Mouse (Mus musculus): ENCODE measurements at regions not wholly inside any gene's neighbourhood (a gene's known extent, or its start where the extent isn't known, plus 50 kb on each side); places are given as distances from the start of the nearest gene placed in this dataset.

GRCm38 (mm10) chr5:97636357-97636756 lies 179.5 kb upstream of the Gk2 start:
- Histone ChIP-seq H3K4me2 (ENCODE audit: low read depth, low read length) (no peak overlapping the region), H3K36me3 (ENCODE audit: control insufficient read depth, insufficient read depth, low read length) (no peaks in the 10 kb centered on the region), H3K4me1 (ENCODE audit: control insufficient read depth, insufficient read depth, low read length) (no peaks in the 10 kb centered on the region), H3K9ac (ENCODE audit: low read length) (no peak overlapping the region), H3K27me3 (ENCODE audit: control insufficient read depth, insufficient read depth, low read length) (no peaks in the 10 kb centered on the region), H3K27ac (ENCODE audit: low read length) (no peak overlapping the region), H3K4me3 (replicated peaks; ENCODE audit: low read length) (no peak overlapping the region), H3K9me3 (replicated peaks; ENCODE audit: control insufficient read depth, low read length) (no peaks in the 10 kb centered on the region)
- 66% methylated on average over 7 of the region's 7 CpGs for WGBS
- ATAC-seq (ENCODE audit: insufficient read depth, low FRiP score): no peak

- H3K36me3 ChIP-seq (ENCODE audit: control insufficient read depth, insufficient read depth, low read length): no peaks in the 10 kb centered on the region
- H3K9ac ChIP-seq (ENCODE audit: low read length): no peak overlapping the region
- H3K4me2 ChIP-seq (ENCODE audit: low read depth, low read length): no peak overlapping the region
- no peaks in the 10 kb centered on the region for H3K9me3 ChIP-seq (replicated peaks; ENCODE audit: control insufficient read depth, low read length)
- 82% methylated on average over 6 of the region's 6 CpGs for WGBS
- H3K4me3 ChIP-seq (replicated peaks; ENCODE audit: low read length): no peak overlapping the region
- ATAC-seq (ENCODE audit: insufficient read depth, low FRiP score): no peak
- no peaks in the 10 kb centered on the region for H3K27me3 ChIP-seq (ENCODE audit: control insufficient read depth, insufficient read depth, low read length)
- H3K4me1 ChIP-seq (ENCODE audit: control insufficient read depth, insufficient read depth, low read length): no peaks in the 10 kb centered on the region
- no peak overlapping the region for H3K27ac ChIP-seq (ENCODE audit: low read length)
Measured at GRCm38 (mm10) chr5:97633766-97634165, 176.9 kb upstream of the Gk2 start.

GRCm38 (mm10) chr5:97632791-97633190 lies 176.0 kb upstream of the Gk2 start:
- Histone ChIP-seq H3K4me2 (ENCODE audit: low read depth, low read length) (no peak overlapping the region), H3K4me3 (replicated peaks; ENCODE audit: low read length) (no peak overlapping the region), H3K4me1 (ENCODE audit: control insufficient read depth, insufficient read depth, low read length) (no peaks in the 10 kb centered on the region), H3K36me3 (ENCODE audit: control insufficient read depth, insufficient read depth, low read length) (no peaks in the 10 kb centered on the region), H3K9ac (ENCODE audit: low read length) (no peak overlapping the region), H3K27me3 (ENCODE audit: control insufficient read depth, insufficient read depth, low read length) (no peaks in the 10 kb centered on the region), H3K9me3 (replicated peaks; ENCODE audit: control insufficient read depth, low read length) (no peaks in the 10 kb centered on the region), H3K27ac (ENCODE audit: low read length) (no peak overlapping the region)
- no peak for ATAC-seq (ENCODE audit: insufficient read depth, low FRiP score)
- WGBS: 81% methylated on average over 7 of the region's 7 CpGs

GRCm38 (mm10) chr5:97625200-97625599 lies 168.4 kb upstream of the Gk2 start:
- 86% methylated on average over 3 of the region's 3 CpGs for WGBS
- no peak for ATAC-seq (ENCODE audit: insufficient read depth, low FRiP score)
- Histone ChIP-seq H3K9ac (ENCODE audit: low read length) (no peak overlapping the region), H3K27ac (ENCODE audit: low read length) (no peak overlapping the region), H3K4me1 (ENCODE audit: control insufficient read depth, insufficient read depth, low read length) (no peaks in the 10 kb centered on the region), H3K36me3 (ENCODE audit: control insufficient read depth, insufficient read depth, low read length) (no peaks in the 10 kb centered on the region), H3K4me2 (ENCODE audit: low read depth, low read length) (no peak overlapping the region), H3K4me3 (replicated peaks; ENCODE audit: low read length) (no peak overlapping the region), H3K9me3 (replicated peaks; ENCODE audit: control insufficient read depth, low read length) (no peaks in the 10 kb centered on the region), H3K27me3 (ENCODE audit: control insufficient read depth, insufficient read depth, low read length) (no peaks in the 10 kb centered on the region)

- Histone ChIP-seq H3K27ac (ENCODE audit: low read length) (no peak overlapping the region), H3K9ac (ENCODE audit: low read length) (no peak overlapping the region), H3K9me3 (replicated peaks; ENCODE audit: control insufficient read depth, low read length) (no peaks in the 10 kb centered on the region), H3K4me3 (replicated peaks; ENCODE audit: low read length) (no peak overlapping the region), H3K27me3 (ENCODE audit: control insufficient read depth, insufficient read depth, low read length) (no peaks in the 10 kb centered on the region), H3K4me1 (ENCODE audit: control insufficient read depth, insufficient read depth, low read length) (no peaks in the 10 kb centered on the region), H3K4me2 (ENCODE audit: low read depth, low read length) (no peak overlapping the region), H3K36me3 (ENCODE audit: control insufficient read depth, insufficient read depth, low read length) (no peaks in the 10 kb centered on the region)
- ATAC-seq (ENCODE audit: insufficient read depth, low FRiP score): no peak
- WGBS: 72% methylated on average over 2 of the region's 2 CpGs
Measured at GRCm38 (mm10) chr5:97619890-97620289, 163.1 kb upstream of the Gk2 start.

- no peak for ATAC-seq (ENCODE audit: insufficient read depth, low FRiP score)
- H3K27me3 ChIP-seq (ENCODE audit: control insufficient read depth, insufficient read depth, low read length): no peaks in the 10 kb centered on the region
- no peak overlapping the region for H3K4me2 ChIP-seq (ENCODE audit: low read depth, low read length)
- H3K4me3 ChIP-seq (replicated peaks; ENCODE audit: low read length): no peak overlapping the region
- WGBS: 82% methylated on average over 4 of the region's 4 CpGs
- H3K4me1 ChIP-seq (ENCODE audit: control insufficient read depth, insufficient read depth, low read length): no peaks in the 10 kb centered on the region
- H3K9ac ChIP-seq (ENCODE audit: low read length): no peak overlapping the region
- H3K36me3 ChIP-seq (ENCODE audit: control insufficient read depth, insufficient read depth, low read length): no peaks in the 10 kb centered on the region
- no peak overlapping the region for H3K27ac ChIP-seq (ENCODE audit: low read length)
- no peaks in the 10 kb centered on the region for H3K9me3 ChIP-seq (replicated peaks; ENCODE audit: control insufficient read depth, low read length)
Measured at GRCm38 (mm10) chr5:97618411-97618810, 161.6 kb upstream of the Gk2 start.

- 45% methylated on average over 6 of the region's 6 CpGs for WGBS
- no peaks in the 10 kb centered on the region for H3K36me3 ChIP-seq (ENCODE audit: control insufficient read depth, insufficient read depth, low read length)
- no peaks in the 10 kb centered on the region for H3K9me3 ChIP-seq (replicated peaks; ENCODE audit: control insufficient read depth, low read length)
- no peaks in the 10 kb centered on the region for H3K27me3 ChIP-seq (ENCODE audit: control insufficient read depth, insufficient read depth, low read length)
- ATAC-seq (ENCODE audit: insufficient read depth, low FRiP score): peak; percentile 47; the same call in 1 of the 2 replicates
- no peaks in the 10 kb centered on the region for H3K4me1 ChIP-seq (ENCODE audit: control insufficient read depth, insufficient read depth, low read length)
- no peak overlapping the region for H3K27ac ChIP-seq (ENCODE audit: low read length)
- H3K4me3 ChIP-seq (replicated peaks; ENCODE audit: low read length): no peak overlapping the region
- no peak overlapping the region for H3K4me2 ChIP-seq (ENCODE audit: low read depth, low read length)
- no peak overlapping the region for H3K9ac ChIP-seq (ENCODE audit: low read length)
Measured at GRCm38 (mm10) chr5:97602176-97602575, 145.4 kb upstream of the Gk2 start.

GRCm38 (mm10) chr5:97601384-97601783 lies 144.6 kb upstream of the Gk2 start:
- WGBS: 77% methylated on average over 2 of the region's 2 CpGs
- Histone ChIP-seq H3K9me3 (replicated peaks; ENCODE audit: control insufficient read depth, low read length) (no peaks in the 10 kb centered on the region), H3K4me1 (ENCODE audit: control insufficient read depth, insufficient read depth, low read length) (no peaks in the 10 kb centered on the region), H3K36me3 (ENCODE audit: control insufficient read depth, insufficient read depth, low read length) (no peaks in the 10 kb centered on the region), H3K9ac (ENCODE audit: low read length) (no peak overlapping the region), H3K27ac (ENCODE audit: low read length) (no peak overlapping the region), H3K4me2 (ENCODE audit: low read depth, low read length) (no peak overlapping the region), H3K4me3 (replicated peaks; ENCODE audit: low read length) (no peak overlapping the region), H3K27me3 (ENCODE audit: control insufficient read depth, insufficient read depth, low read length) (no peaks in the 10 kb centered on the region)
- ATAC-seq (ENCODE audit: insufficient read depth, low FRiP score): no peak

GRCm38 (mm10) chr5:97598741-97599140 lies 141.9 kb upstream of the Gk2 start:
- Histone ChIP-seq H3K27ac (ENCODE audit: low read length) (no peak overlapping the region), H3K36me3 (ENCODE audit: control insufficient read depth, insufficient read depth, low read length) (no peaks in the 10 kb centered on the region), H3K9ac (ENCODE audit: low read length) (no peak overlapping the region), H3K9me3 (replicated peaks; ENCODE audit: control insufficient read depth, low read length) (no peaks in the 10 kb centered on the region), H3K4me2 (ENCODE audit: low read depth, low read length) (no peak overlapping the region), H3K27me3 (ENCODE audit: control insufficient read depth, insufficient read depth, low read length) (no peaks in the 10 kb centered on the region), H3K4me3 (replicated peaks; ENCODE audit: low read length) (no peak overlapping the region), H3K4me1 (ENCODE audit: control insufficient read depth, insufficient read depth, low read length) (no peaks in the 10 kb centered on the region)
- ATAC-seq (ENCODE audit: insufficient read depth, low FRiP score): no peak
- 76% methylated on average over 9 of the region's 9 CpGs for WGBS

GRCm38 (mm10) chr5:97595916-97596315 lies 139.1 kb upstream of the Gk2 start:
- H3K36me3 ChIP-seq (ENCODE audit: control insufficient read depth, insufficient read depth, low read length): no peaks in the 10 kb centered on the region
- H3K9me3 ChIP-seq (replicated peaks; ENCODE audit: control insufficient read depth, low read length): no peaks in the 10 kb centered on the region
- no peak for ATAC-seq (ENCODE audit: insufficient read depth, low FRiP score)
- H3K27ac ChIP-seq (ENCODE audit: low read length): no peak overlapping the region
- H3K4me1 ChIP-seq (ENCODE audit: control insufficient read depth, insufficient read depth, low read length): no peaks in the 10 kb centered on the region
- no peaks in the 10 kb centered on the region for H3K27me3 ChIP-seq (ENCODE audit: control insufficient read depth, insufficient read depth, low read length)
- no peak overlapping the region for H3K4me3 ChIP-seq (replicated peaks; ENCODE audit: low read length)
- no peak overlapping the region for H3K9ac ChIP-seq (ENCODE audit: low read length)
- H3K4me2 ChIP-seq (ENCODE audit: low read depth, low read length): no peak overlapping the region
- 69% methylated on average over 2 of the region's 2 CpGs for WGBS
